Mouse (Mus musculus) common myeloid progenitor, adult 5-6 weeks (primary cell): ENCODE measurements around the gene Wipi2. TPM values are rescaled to one million over a fixed set of nuclear protein-coding genes. Genes with fewer than 3 reads are reported as not detected.

Experiments used
- ATAC-seq: replicated peaks from 2 replicates; pipeline ENCODE4 v1.8.0; 2016; ENCODE audit warnings: low read depth, mild to moderate bottlenecking, moderate TSS enrichment, inconsistent platforms; ENCODE audit not compliant: poor library complexity, severe bottlenecking
- total RNA-seq: library from RNA; stranded (forward); fragments of 200-1000, 187-1606 nt; gene quantifications from 2 replicates; pipeline ENCODE4 v1.2.3, GENCODE M21; 2017

Gene Wipi2
- total RNA-seq, 1 experiment from 2014 or later, result 35.4 TPM

GRCm38 (mm10) chr5:142628726-142629662 is 1.5 kb downstream of the Wipi2 start:
- ATAC-seq, result peak; percentile 94

- ATAC-seq, result no peak
Observed at GRCm38 (mm10) chr5:142629663-142630025, 2.1 kb downstream of the Wipi2 start.

- 0 out of 2 replicates have a peak, but pooled peaks have one; percentile 34 for ATAC-seq
Observed at GRCm38 (mm10) chr5:142630224-142630623, 2.7 kb downstream of the Wipi2 start.

- peak; percentile 85 for ATAC-seq
Observed at GRCm38 (mm10) chr5:142637823-142638222, 10.3 kb downstream of the Wipi2 start.

GRCm38 (mm10) chr5:142640088-142640487 is 12.6 kb downstream of the Wipi2 start:
- ATAC-seq, result no peak

- no peak for ATAC-seq
Observed at GRCm38 (mm10) chr5:142641331-142642051, 14.0 kb downstream of the Wipi2 start.

GRCm38 (mm10) chr5:142648162-142648561 is 20.7 kb downstream of the Wipi2 start:
- no peak for ATAC-seq

- ATAC-seq, result no peak
Observed at GRCm38 (mm10) chr5:142649460-142650050, 22.1 kb downstream of the Wipi2 start.

- no peak for ATAC-seq
Observed at GRCm38 (mm10) chr5:142650390-142650789, 22.9 kb downstream of the Wipi2 start.

GRCm38 (mm10) chr5:142650794-142651497 is 23.4 kb downstream of the Wipi2 start:
- ATAC-seq, result peak; percentile 84

GRCm38 (mm10) chr5:142652266-142652665 is 24.8 kb downstream of the Wipi2 start:
- ATAC-seq, result no peak

GRCm38 (mm10) chr5:142660656-142661434 is 33.3 kb downstream of the Wipi2 start:
- no peak for ATAC-seq

GRCm38 (mm10) chr5:142667921-142668320 is 40.4 kb downstream of the Wipi2 start:
- no peak for ATAC-seq

- ATAC-seq, result no peak
Observed at GRCm38 (mm10) chr5:142668556-142669263, 41.2 kb downstream of the Wipi2 start.

- no peak for ATAC-seq
Observed at GRCm38 (mm10) chr5:142669726-142670125, 42.2 kb downstream of the Wipi2 start.

GRCm38 (mm10) chr5:142673082-142673481 is 45.6 kb downstream of the Wipi2 start:
- peak; percentile 45; the same call in 1 of the 2 replicates for ATAC-seq

- no peak for ATAC-seq
Observed at GRCm38 (mm10) chr5:142678141-142678571, 50.7 kb downstream of the Wipi2 start.

- ATAC-seq, result no peak
Observed at GRCm38 (mm10) chr5:142679065-142679464, 51.6 kb downstream of the Wipi2 start.

- no peak for ATAC-seq
Observed at GRCm38 (mm10) chr5:142681911-142682310, 54.4 kb downstream of the Wipi2 start.
